Mouse (Mus musculus) embryonic fibroblast, embryonic 13.5 days (primary cell): ENCODE measurements around the gene Gm20388. TPM values are rescaled to one million over a fixed set of nuclear protein-coding genes. Genes with fewer than 3 reads are reported as not detected.
A peak's percentile ranks its signal among the peaks of the same experiment; 100 is the strongest.

Experiments
- H3K27ac ChIP-seq: 2 replicates; pipeline ENCODE4 v1.5.1; 2012; ENCODE audit warnings: low read length, control low read depth, inconsistent platforms; ENCODE audit not compliant: insufficient read depth
- H3K4me1 ChIP-seq: 2 replicates; pipeline ENCODE4 v1.6.1; 2011; ENCODE audit warnings: low read length; ENCODE audit not compliant: control insufficient read depth, insufficient read depth
- H3K4me3 ChIP-seq: 2 replicates; pipeline ENCODE4 v1.5.1; 2011; ENCODE audit warnings: mild to moderate bottlenecking, control low read depth, low read length; ENCODE audit not compliant: insufficient read depth
- CTCF ChIP-seq: IDR thresholded peaks from 2 replicates; pipeline ENCODE4 v1.5.1; 2011; ENCODE audit warnings: mild to moderate bottlenecking, control low read depth, low read length, moderate library complexity, borderline replicate concordance; ENCODE audit not compliant: insufficient read depth
- POLR2A ChIP-seq: IDR thresholded peaks from 2 replicates; pipeline ENCODE4 v1.6.1; 2011; ENCODE audit warnings: low read depth, mild to moderate bottlenecking, control low read depth, low read length, moderate library complexity
- polyA plus RNA-seq: library from polyadenylated mRNA; stranded (reverse); fragments of >200 nt; gene quantifications from 2 replicates; pipeline ENCODE4 v1.2.4, GENCODE M21; 2011; ENCODE audit warnings: low read depth; ENCODE audit not compliant: missing spikeins, insufficient read length

The Gm20388 gene
- polyA plus RNA-seq, 1 experiment, result 82.8 TPM

GRCm38 (mm10) chr8:122864719-122865129 lies 2954.1 kb downstream of the Gm20388 start:
- H3K4me3 ChIP-seq, result no peak overlapping the region
- H3K27ac ChIP-seq, result no peak overlapping the region
- H3K4me1 ChIP-seq, result no peaks in the 10 kb centered on the region
- TF ChIP-seq CTCF (no peak), POLR2A (no peak)

- Histone ChIP-seq H3K27ac (no peak overlapping the region), H3K4me3 (no peak overlapping the region), H3K4me1 (no peaks in the 10 kb centered on the region)
- TF ChIP-seq POLR2A, result no peak
- TF ChIP-seq CTCF, result peak; percentile 12; the same call in 1 of the 2 replicates
These were observed 2954.8 kb downstream of the Gm20388 start for GRCm38 (mm10) chr8:122865441-122865840.

- no peak for TF ChIP-seq CTCF
- no peak for TF ChIP-seq POLR2A
- H3K4me3 ChIP-seq, result no peak overlapping the region
- H3K27ac ChIP-seq, result no peak overlapping the region
- no peaks in the 10 kb centered on the region for H3K4me1 ChIP-seq
These were observed 2955.6 kb downstream of the Gm20388 start for GRCm38 (mm10) chr8:122866231-122866630.

DNA sequence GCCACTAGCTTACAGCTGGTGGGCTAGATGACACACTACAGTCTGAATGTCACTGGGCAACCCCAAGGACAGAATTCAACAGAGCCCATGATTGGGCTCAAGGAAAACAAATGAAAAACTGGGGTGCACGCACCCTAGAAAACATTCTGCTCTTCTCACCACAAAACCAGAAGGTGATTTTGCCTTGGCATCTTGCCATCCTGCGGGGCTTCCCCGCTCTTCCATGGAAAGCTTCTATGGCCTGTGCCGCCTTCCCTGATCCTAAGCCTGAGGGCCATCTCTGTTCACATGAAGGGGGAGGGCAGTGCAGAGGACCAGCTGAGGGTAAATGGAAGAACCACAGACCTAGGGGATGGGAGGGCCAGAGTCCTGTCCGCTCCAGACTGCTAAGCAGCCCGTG lies 2957.3 kb downstream of the Gm20388 start:
- TF ChIP-seq CTCF, result no peak
- TF ChIP-seq POLR2A, result no peak

GRCm38 (mm10) chr8:122870377-122870863 lies 2959.8 kb downstream of the Gm20388 start:
- Histone ChIP-seq H3K4me1 (no peaks in the 10 kb centered on the region), H3K4me3 (no peak overlapping the region), H3K27ac (no peak overlapping the region)
- no peak for TF ChIP-seq POLR2A

More for the DNA sequence above, 2957.3 kb downstream of the Gm20388 start:
- H3K4me3 ChIP-seq, result no peak overlapping the region
- H3K27ac ChIP-seq, result no peak overlapping the region
- H3K4me1 ChIP-seq, result no peaks in the 10 kb centered on the region

GRCm38 (mm10) chr8:122871663-122872062 lies 2961.0 kb downstream of the Gm20388 start:
- no peak for TF ChIP-seq POLR2A
- no peak for TF ChIP-seq CTCF
- Histone ChIP-seq H3K4me3 (no peak overlapping the region), H3K4me1 (no peaks in the 10 kb centered on the region), H3K27ac (no peak overlapping the region)

DNA sequence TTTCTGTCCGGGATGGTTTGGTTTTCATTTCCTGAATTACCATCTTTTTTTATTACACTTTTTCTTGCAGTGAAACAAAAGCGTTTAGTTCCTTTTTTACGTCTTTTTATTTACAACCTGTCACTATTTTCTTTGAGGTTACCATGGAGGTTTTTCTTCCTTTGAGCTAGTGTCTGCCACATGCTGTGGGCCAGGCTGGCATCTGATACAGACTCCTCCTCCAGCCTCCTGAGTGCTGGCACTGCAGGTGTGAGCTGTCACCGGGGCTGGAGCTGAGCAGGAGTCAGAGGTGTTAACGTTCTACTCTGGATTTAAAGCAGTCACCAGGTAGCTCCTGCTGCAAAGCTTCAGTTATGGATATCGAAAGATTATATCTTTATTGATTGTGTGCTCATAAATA lies 2962.5 kb downstream of the Gm20388 start:
- no peak overlapping the region for H3K4me3 ChIP-seq
- TF ChIP-seq CTCF (no peak), POLR2A (no peak)
- H3K4me1 ChIP-seq, result no peaks in the 10 kb centered on the region
- no peak overlapping the region for H3K27ac ChIP-seq

DNA sequence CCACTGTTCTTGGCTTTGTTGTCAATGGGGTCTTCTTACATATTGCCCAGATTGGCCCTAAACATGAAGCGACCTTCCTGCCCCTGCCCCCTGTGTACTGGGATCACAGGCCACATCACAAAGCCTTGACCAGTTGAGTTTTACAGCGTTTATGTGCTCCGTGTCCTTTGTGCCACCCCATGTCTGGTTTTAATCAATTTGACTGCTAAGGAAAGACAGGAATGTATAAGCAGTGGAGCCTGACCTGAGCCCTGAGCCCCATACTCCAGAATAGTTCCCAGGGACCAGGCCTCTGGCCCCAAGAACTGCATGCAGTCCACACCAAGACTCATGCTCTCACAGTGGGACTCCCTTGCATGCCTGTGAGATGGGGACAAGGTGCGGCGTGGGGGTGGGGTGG lies 2964.5 kb downstream of the Gm20388 start:
- TF ChIP-seq CTCF (no peak), POLR2A (no peak)
- H3K27ac ChIP-seq, result no peak overlapping the region
- no peaks in the 10 kb centered on the region for H3K4me1 ChIP-seq
- H3K4me3 ChIP-seq, result no peak overlapping the region

- Histone ChIP-seq H3K27ac (no peak overlapping the region), H3K4me3 (no peak overlapping the region), H3K4me1 (no peaks in the 10 kb centered on the region)
- TF ChIP-seq CTCF (no peak), POLR2A (no peak)
These were observed 2967.6 kb downstream of the Gm20388 start for GRCm38 (mm10) chr8:122878231-122878630.

GRCm38 (mm10) chr8:122880302-122880701 lies 2969.7 kb downstream of the Gm20388 start:
- TF ChIP-seq POLR2A (no peak), CTCF (no peak)
- Histone ChIP-seq H3K4me1 (no peaks in the 10 kb centered on the region), H3K27ac (no peak overlapping the region), H3K4me3 (no peak overlapping the region)

DNA sequence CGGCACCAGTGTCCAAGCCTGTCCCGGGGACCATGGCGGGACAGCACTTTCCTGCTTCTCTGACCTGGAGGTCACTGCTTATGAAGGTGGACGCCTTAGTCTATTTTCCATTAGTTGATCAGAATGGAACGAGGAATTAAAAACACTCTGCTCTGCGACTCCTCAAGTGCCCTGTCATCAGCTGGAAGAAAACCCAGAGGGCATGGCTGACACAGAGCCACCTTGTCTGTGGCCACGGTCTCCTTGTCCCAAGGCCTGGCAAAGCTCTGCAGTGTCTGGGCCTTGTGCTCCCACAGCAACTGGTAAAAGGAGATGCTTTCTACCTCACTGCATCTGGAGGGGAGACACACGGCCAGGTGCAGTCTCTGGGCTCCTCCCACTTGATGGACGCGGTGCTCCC lies 2973.0 kb downstream of the Gm20388 start:
- H3K27ac ChIP-seq, result no peak overlapping the region
- TF ChIP-seq CTCF, result no peak
- TF ChIP-seq POLR2A, result no peak
- H3K4me1 ChIP-seq, result no peaks in the 10 kb centered on the region
- H3K4me3 ChIP-seq, result no peak overlapping the region
